Mouse (Mus musculus) MEL (cell line): ENCODE data around the gene Slc17a1. TPM values are rescaled to one million over a fixed set of nuclear protein-coding genes. Genes with fewer than 3 reads are reported as not detected.

ENCODE experiments used
- DNase-seq: peaks from one replicate; pipeline ENCODE4 v3.0.0; 2011; ENCODE audit warnings: low read depth, low spot score
- H3K27ac ChIP-seq: 2 replicates; pipeline ENCODE4 v1.5.1; 2012; ENCODE audit warnings: low read depth, mild to moderate bottlenecking, control low read depth, low read length, moderate library complexity; ENCODE audit not compliant: control insufficient read depth
- H3K27me3 ChIP-seq, 2 experiments: fragments of 150-350 bp in 1 of 2; sonication (generic) in 1 of 2; 2 replicates each; pipeline ENCODE4 v1.6.1; 2012; ENCODE audit warnings: low read length in 2 of 2, mild to moderate bottlenecking in 2 of 2, improper control_type of control experiment in 1 of 2, moderate library complexity in 1 of 2; ENCODE audit not compliant: insufficient read depth in 2 of 2, control insufficient read depth in 1 of 2
- H3K36me3 ChIP-seq, 2 experiments: 2 replicates each; pipeline ENCODE4 v1.6.1; 2012 to 2014; ENCODE audit warnings: low read length in 2 of 2, improper control_type of control experiment in 1 of 2, inconsistent platforms in 1 of 2, mild to moderate bottlenecking in 1 of 2; ENCODE audit not compliant: insufficient read depth in 2 of 2, control insufficient read depth in 1 of 2
- H3K4me1 ChIP-seq, 2 experiments: fragments of 150-350 bp in 1 of 2; sonication (generic) in 1 of 2; 2 replicates each; pipeline ENCODE4 v1.6.1; 2012; ENCODE audit warnings: low read length in 2 of 2, improper control_type of control experiment in 1 of 2, mild to moderate bottlenecking in 1 of 2; ENCODE audit not compliant: insufficient read depth in 2 of 2, control insufficient read depth in 1 of 2
- H3K4me3 ChIP-seq, 2 experiments: fragments of 150-350 bp in 1 of 2; sonication (generic) in 1 of 2; 2 replicates each; pipeline ENCODE4 v1.5.1; 2012; ENCODE audit warnings: low read depth in 2 of 2, low read length in 2 of 2, mild to moderate bottlenecking in 2 of 2, moderate library complexity in 2 of 2, control low read depth in 1 of 2, improper control_type of control experiment in 1 of 2; ENCODE audit not compliant: control insufficient read depth in 1 of 2, insufficient read depth in 1 of 2
- H3K79me2 ChIP-seq: 2 replicates; pipeline ENCODE4 v1.6.1; 2012; ENCODE audit warnings: mild to moderate bottlenecking, low read length, moderate library complexity; ENCODE audit not compliant: control insufficient read depth, poor library complexity, insufficient read depth
- H3K9ac ChIP-seq: 2 replicates; pipeline ENCODE4 v1.6.1; 2012; ENCODE audit warnings: low read depth, mild to moderate bottlenecking, control low read depth, low read length, moderate library complexity; ENCODE audit not compliant: control insufficient read depth, poor library complexity, severe bottlenecking
- H3K9me3 ChIP-seq: fragments of 150-350 bp; sonication (generic); replicated peaks from 2 replicates; pipeline ENCODE4 v1.6.1; 2012; ENCODE audit warnings: mild to moderate bottlenecking, low read length, improper control_type of control experiment, moderate library complexity; ENCODE audit not compliant: insufficient read depth
- CHD1 ChIP-seq: IDR thresholded peaks from 2 replicates; pipeline ENCODE4 v1.6.1; 2012; ENCODE audit warnings: low read depth, mild to moderate bottlenecking, inconsistent platforms, low read length, improper control_type of control experiment
- CTCF ChIP-seq, 3 experiments: IDR thresholded peaks in 2 of 3; conservative IDR thresholded peaks in 1 of 3; 2 replicates each; pipeline ENCODE4 v1.5.1; 2011 to 2012; ENCODE audit warnings: low read length in 3 of 3, low read depth in 2 of 3, mild to moderate bottlenecking in 2 of 3, improper control_type of control experiment in 1 of 3, inconsistent platforms in 1 of 3, mixed read lengths in 1 of 3, moderate library complexity in 1 of 3; ENCODE audit not compliant: control insufficient read depth in 1 of 3, insufficient read depth in 1 of 3, poor library complexity in 1 of 3, severe bottlenecking in 1 of 3
- EP300 ChIP-seq, 2 experiments: IDR thresholded peaks; 2 replicates each; pipeline ENCODE4 v1.6.1; 2011; ENCODE audit warnings: improper control_type of control experiment in 2 of 2, low read length in 2 of 2, low read depth in 1 of 2, mild to moderate bottlenecking in 1 of 2
- ETS1 ChIP-seq: IDR thresholded peaks from 2 replicates; pipeline ENCODE4 v1.6.1; 2012; ENCODE audit warnings: low read depth, mild to moderate bottlenecking, inconsistent platforms, low read length, improper control_type of control experiment, moderate library complexity
- GATA1 ChIP-seq: IDR thresholded peaks from 2 replicates; pipeline ENCODE4 v1.6.1; 2011; ENCODE audit warnings: low read depth, low read length, improper control_type of control experiment
- KAT2A ChIP-seq: conservative IDR thresholded peaks from 2 replicates; pipeline ENCODE4 v1.6.1; 2012; ENCODE audit warnings: low read depth, low read length, improper control_type of control experiment, inconsistent platforms
- MAX ChIP-seq: IDR thresholded peaks from 2 replicates; pipeline ENCODE4 v1.6.1; 2011; ENCODE audit warnings: low read length, improper control_type of control experiment
- MAZ ChIP-seq: IDR thresholded peaks from 2 replicates; pipeline ENCODE4 v1.6.1; 2012; ENCODE audit warnings: low read depth, mild to moderate bottlenecking, inconsistent platforms, low read length, improper control_type of control experiment
- MEF2A ChIP-seq: IDR thresholded peaks from 2 replicates; pipeline ENCODE4 v1.6.1; 2014; ENCODE audit warnings: low read depth, mild to moderate bottlenecking, inconsistent platforms, low read length, improper control_type of control experiment; ENCODE audit not compliant: poor library complexity, insufficient replicate concordance, severe bottlenecking; ENCODE audit errors: extremely low read depth
- MXI1 ChIP-seq: IDR thresholded peaks from 2 replicates; pipeline ENCODE4 v1.6.1; 2011; ENCODE audit warnings: mild to moderate bottlenecking, low read depth, low read length, improper control_type of control experiment
- MYC ChIP-seq: IDR thresholded peaks from 2 replicates; pipeline ENCODE4 v1.6.1; 2011; ENCODE audit warnings: low read depth, mild to moderate bottlenecking, low read length, improper control_type of control experiment, moderate library complexity
- POLR2A ChIP-seq, 2 experiments: IDR thresholded peaks; 2 replicates each; pipeline ENCODE4 v1.6.1; 2011 to 2012; ENCODE audit warnings: low read length in 2 of 2, mild to moderate bottlenecking in 2 of 2, control low read depth in 1 of 2, improper control_type of control experiment in 1 of 2, low read depth in 1 of 2, moderate library complexity in 1 of 2; ENCODE audit not compliant: control insufficient read depth in 1 of 2, insufficient read depth in 1 of 2, poor library complexity in 1 of 2
- POLR2AphosphoS2 ChIP-seq: IDR thresholded peaks from 2 replicates; pipeline ENCODE4 v1.6.1; 2011; ENCODE audit warnings: low read length, improper control_type of control experiment
- RAD21 ChIP-seq: IDR thresholded peaks from 2 replicates; pipeline ENCODE4 v1.6.1; 2011; ENCODE audit warnings: mild to moderate bottlenecking, low read depth, low read length, improper control_type of control experiment
- SIN3A ChIP-seq: IDR thresholded peaks from 2 replicates; pipeline ENCODE4 v1.6.1; 2012; ENCODE audit warnings: low read length, improper control_type of control experiment, inconsistent platforms
- TAL1 ChIP-seq: IDR thresholded peaks from 2 replicates; pipeline ENCODE4 v1.6.1; 2012; ENCODE audit warnings: mild to moderate bottlenecking, inconsistent platforms, low read length, moderate library complexity, mixed read lengths
- TCF12 ChIP-seq: IDR thresholded peaks from 2 replicates; pipeline ENCODE4 v1.6.1; 2014; ENCODE audit warnings: low read depth, mild to moderate bottlenecking, inconsistent platforms, low read length, improper control_type of control experiment, moderate library complexity
- ZKSCAN1 ChIP-seq: IDR thresholded peaks from 2 replicates; pipeline ENCODE4 v1.6.1; 2012; ENCODE audit warnings: low read depth, mild to moderate bottlenecking, inconsistent platforms, low read length, improper control_type of control experiment, moderate library complexity
- polyA plus RNA-seq, 2 experiments: library from polyadenylated mRNA; stranded (reverse) in 1 of 2; unstranded in 1 of 2; fragments of >175 nt in 1 of 2; fragments of >200 nt in 1 of 2; gene quantifications; 2 replicates each; pipeline versions ENCODE4 v1.2.1 to v1.2.4; 2012; ENCODE audit warnings: low replicate concordance in 2 of 2, low read depth in 1 of 2; ENCODE audit not compliant: insufficient read length in 2 of 2, insufficient read depth in 1 of 2, missing spikeins in 1 of 2
- total RNA-seq: library from RNA; depleted of rRNA; stranded (reverse); fragments of 300-350 nt; gene quantifications from 2 replicates; pipeline ENCODE4 v1.2.3, GENCODE M21; 2012

The Slc17a1 gene
- total and polyA plus RNA-seq, 3 experiments = not detected

DNA sequence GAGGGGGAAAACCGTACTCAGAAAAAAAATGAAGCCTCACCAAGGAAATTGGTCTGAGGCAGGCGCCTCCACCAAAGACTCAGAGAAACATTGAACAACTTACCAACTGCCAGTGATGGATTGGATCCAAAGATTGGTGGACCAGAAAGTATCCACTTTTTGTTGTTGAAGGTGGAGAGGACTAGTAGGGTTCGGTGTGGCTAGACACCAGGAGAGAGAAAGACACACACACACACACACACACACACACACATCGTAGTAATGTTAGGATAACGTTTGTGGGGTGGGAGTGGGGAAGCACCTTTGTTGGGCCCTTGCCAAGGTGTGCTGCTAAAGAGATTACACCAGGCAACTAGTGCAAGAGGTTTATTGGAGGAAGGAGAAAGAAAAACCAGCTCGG, 550 bp upstream of the Slc17a1 start:
- H3K9me3 ChIP-seq = no peaks in the 10 kb centered on the region
- peaks cover 17 to 24% of the 10 kb centered on the region in 2 experiments; a peak in 3 of 4 replicates for H3K4me1 ChIP-seq
- peaks cover 0 to 4% of the 10 kb centered on the region in 2 experiments; a peak in 2 of 4 replicates for H3K36me3 ChIP-seq
- no peaks in the 10 kb centered on the region for H3K79me2 ChIP-seq
- no peak overlapping the region for H3K9ac ChIP-seq
- peaks cover 1 to 4% of the 10 kb centered on the region in 2 experiments; a peak in 2 of 4 replicates for H3K27me3 ChIP-seq
- H3K27ac ChIP-seq = no peak overlapping the region
- DNase-seq = peak; percentile 47
- TF ChIP-seq EP300 (IDR thresholded peaks at IDR 0.05; ENCODE audit: low read depth in 1 of 2, low read length in 2 of 2) (peak in 1 of 2 experiments; percentile 51; a peak in 1 of 4 replicates), ETS1 (peak; percentile 18; the same call in 1 of the 2 replicates), SIN3A (0 out of 2 replicates have a peak, but pooled peaks have one; percentile 19), TAL1 (no peak), TCF12 (peak; percentile 62; the same call in 1 of the 2 replicates)
- peak overlapping the region in 1 of 2 experiments; percentile 60; a peak in 1 of 4 replicates for H3K4me3 ChIP-seq

DNA sequence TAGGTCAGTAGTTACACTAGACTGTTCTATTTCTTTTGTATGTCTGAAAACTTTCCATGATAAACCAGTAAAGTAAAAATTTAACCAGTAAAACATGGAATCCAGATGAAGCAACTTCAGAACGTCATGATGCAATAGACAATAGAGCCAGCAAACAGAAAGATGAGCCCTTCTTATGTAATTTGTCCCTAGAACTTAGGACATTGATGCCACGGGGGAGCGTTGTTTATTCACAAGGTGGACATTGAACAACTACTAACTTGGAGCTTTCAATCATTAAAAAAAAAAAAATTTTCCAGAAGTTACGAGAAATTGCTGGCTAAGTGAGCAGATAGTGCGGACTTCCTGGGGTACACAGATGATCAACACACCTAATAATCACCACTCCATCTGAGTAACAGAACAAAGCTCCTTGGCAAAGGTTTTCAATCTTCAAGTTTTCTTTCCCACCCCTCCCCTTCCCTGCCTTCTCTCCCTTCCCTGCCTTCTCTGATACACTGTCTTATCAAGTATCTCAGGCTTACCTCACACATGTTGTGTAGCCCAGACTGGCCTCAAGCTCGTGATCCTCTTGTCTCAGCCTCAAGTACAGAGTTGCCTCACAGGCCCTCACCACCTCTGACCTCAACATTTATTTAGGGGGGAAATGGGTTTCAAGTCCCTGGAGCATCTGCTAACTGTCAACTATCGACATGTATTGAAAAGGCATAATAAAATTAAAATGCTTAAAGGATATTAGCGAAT, 1.4 kb downstream of the Slc17a1 start:
- H3K27ac ChIP-seq = no peak overlapping the region
- TF ChIP-seq ETS1 (0 out of 2 replicates have a peak, but pooled peaks have one; percentile 22), TCF12 (peak; percentile 34; the same call in 1 of the 2 replicates), MEF2A (no peak), MXI1 (peak; percentile 21; the same call in 1 of the 2 replicates), MAX (no peak), SIN3A (no peak), CHD1 (no peak)

DNA sequence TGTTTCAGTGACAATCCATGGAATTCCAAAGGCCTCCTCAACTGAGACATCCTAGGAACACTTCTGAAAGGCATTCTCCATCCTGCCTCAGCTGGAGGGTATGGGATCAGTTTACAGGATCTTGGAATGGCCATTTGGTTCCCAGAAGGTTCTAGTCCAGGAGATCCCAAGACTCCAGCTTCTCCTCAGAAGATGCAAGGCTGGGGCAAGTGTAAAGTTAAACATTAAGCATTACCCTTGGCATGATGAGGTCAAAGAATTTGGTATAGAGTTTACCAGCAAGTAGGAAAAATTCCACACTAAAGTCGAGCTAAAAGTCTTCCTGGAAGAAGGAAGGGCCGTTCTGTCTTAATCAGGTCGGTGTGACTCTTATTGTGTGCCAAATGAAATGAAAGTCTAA, 2.4 kb downstream of the Slc17a1 start:
- Histone ChIP-seq H3K4me1 (peaks cover 11 to 17% of the 10 kb centered on the region in 2 experiments; a peak in 3 of 4 replicates), H3K9ac (no peak overlapping the region), H3K4me3 (no peak overlapping the region), H3K36me3 (peaks cover 0 to 2% of the 10 kb centered on the region in 2 experiments; a peak in 2 of 4 replicates), H3K9me3 (no peaks in the 10 kb centered on the region), H3K27me3 (peaks cover 3 to 12% of the 10 kb centered on the region in 2 experiments), H3K27ac (no peak overlapping the region), H3K79me2 (no peaks in the 10 kb centered on the region)
- no peak for TF ChIP-seq POLR2A (IDR thresholded peaks at IDR 0.05; ENCODE audit: control insufficient read depth in 1 of 2, insufficient read depth in 1 of 2, low read depth in 1 of 2, low read length in 2 of 2, poor library complexity in 1 of 2)
- no peak for TF ChIP-seq MAZ
- no peak for TF ChIP-seq KAT2A
- TF ChIP-seq TAL1 = no peak
- no peak for TF ChIP-seq ZKSCAN1
- no peak for TF ChIP-seq TCF12
- TF ChIP-seq GATA1 = no peak
- TF ChIP-seq POLR2AphosphoS2 = no peak
- TF ChIP-seq MYC = no peak
- TF ChIP-seq CTCF (IDR thresholded peaks at IDR 0.05 in 2 of 3, conservative IDR thresholded peaks at IDR 0.05 in 1 of 3; ENCODE audit: control insufficient read depth in 1 of 3, insufficient read depth in 1 of 3, low read depth in 2 of 3, low read length in 3 of 3, poor library complexity in 1 of 3, severe bottlenecking in 1 of 3) = no peak
- no peak for TF ChIP-seq RAD21
- TF ChIP-seq EP300 (IDR thresholded peaks at IDR 0.05; ENCODE audit: low read depth in 1 of 2, low read length in 2 of 2) = no peak
- no peak for DNase-seq

More for the DNA sequence above, 1.4 kb downstream of the Slc17a1 start:
- H3K9me3 ChIP-seq = no peaks in the 10 kb centered on the region
- H3K27me3 ChIP-seq = peaks cover 1 to 12% of the 10 kb centered on the region in 2 experiments; a peak in 3 of 4 replicates
- no peak overlapping the region for H3K9ac ChIP-seq
- no peak overlapping the region for H3K4me3 ChIP-seq
- H3K4me1 ChIP-seq = peaks cover 17 to 18% of the 10 kb centered on the region in 2 experiments; a peak in 3 of 4 replicates
- peaks cover 0 to 2% of the 10 kb centered on the region in 2 experiments; a peak in 2 of 4 replicates for H3K36me3 ChIP-seq
- DNase-seq = no peak
- no peaks in the 10 kb centered on the region for H3K79me2 ChIP-seq
